Mouse (Mus musculus) urinary bladder, postnatal 0 days (tissue): ENCODE results near the gene Gm14137. TPM values are rescaled to one million over a fixed set of nuclear protein-coding genes. Genes with fewer than 3 reads are reported as not detected.

Source experiments
- polyA plus RNA-seq: library from polyadenylated mRNA; unstranded; fragments of >200 nt; fragmentation: Nextera tagmentation; extraction: Ambion mirVana; gene quantifications from 2 replicates; pipeline ENCODE4 v1.2.1, GENCODE M21; 2015

The Gm14137 gene
- 0.10 and 0.13 TPM in 2 replicates for polyA plus RNA-seq

GRCm38 (mm10) chr2:119173991-119174651 is at the start of gene Gm14137:
Gene Gm14137 (plus strand): TSS chr2:119174509.

GRCm38 (mm10) chr2:119156681-119157572 is 17.4 kb upstream of the Gm14137 start, which contains the start of gene Rmdn3:
Gene Rmdn3 (minus strand): TSS chr2:119157034.

GRCm38 (mm10) chr2:119166901-119167865 is 7.1 kb upstream of the Gm14137 start, which contains the start of gene Gchfr:
Gene Gchfr (plus strand): TSS chr2:119167773.

GRCm38 (mm10) chr2:119208344-119209175 is 34.3 kb downstream of the Gm14137 start, which contains the start of the genes Zfyve19 and Dnajc17:
Gene Zfyve19 (plus strand): TSS chr2:119208617.
Gene Dnajc17 (minus strand): TSS chr2:119208795.

Other genes starting within 250 kb of the Gm14137 start
- gene Chst14, start 248.0 kb upstream of the Gm14137 start, polyA plus RNA-seq = 18.4 and 20.0 TPM in 2 replicates
- 17.5 and 17.8 TPM in 2 replicates for gene Ccdc32, start 145.1 kb upstream of the Gm14137 start, polyA plus RNA-seq
- gene Rpusd2, start 139.7 kb upstream of the Gm14137 start, polyA plus RNA-seq = 1.2 and 1.4 TPM in 2 replicates
- gene Knl1, start 127.4 kb upstream of the Gm14137 start, polyA plus RNA-seq = 9.1 and 14.7 TPM in 2 replicates
- gene Rad51, start 61.7 kb upstream of the Gm14137 start, polyA plus RNA-seq = 10.8 and 15.5 TPM in 2 replicates
- gene Rmdn3, start 17.5 kb upstream of the Gm14137 start, polyA plus RNA-seq = 30.9 and 32.2 TPM in 2 replicates
- 1.2 and 3.8 TPM in 2 replicates for gene Gchfr, start 6.7 kb upstream of the Gm14137 start, polyA plus RNA-seq
- 28.7 and 29.3 TPM in 2 replicates for gene Zfyve19, start 34.1 kb downstream of the Gm14137 start, polyA plus RNA-seq
- 11.2 and 12.2 TPM in 2 replicates for gene Dnajc17, start 34.3 kb downstream of the Gm14137 start, polyA plus RNA-seq
- 0.66 and 1.1 TPM in 2 replicates for gene Ppp1r14d, start 55.4 kb downstream of the Gm14137 start, polyA plus RNA-seq
- gene Spint1, start 62.9 kb downstream of the Gm14137 start, polyA plus RNA-seq = 81.7 and 90.6 TPM in 2 replicates
- 51.8 and 56.0 TPM in 2 replicates for gene Rhov, start 96.8 kb downstream of the Gm14137 start, polyA plus RNA-seq
- 11.2 and 11.6 TPM in 2 replicates for gene Vps18, start 114.2 kb downstream of the Gm14137 start, polyA plus RNA-seq
- 3.5 TPM in 2 replicates for gene Dll4, start 151.3 kb downstream of the Gm14137 start, polyA plus RNA-seq
- gene Chac1, start 176.7 kb downstream of the Gm14137 start, polyA plus RNA-seq = 1.3 and 7.4 TPM in 2 replicates